Mouse (Mus musculus) embryonic fibroblast, embryonic 13.5 days (primary cell): ENCODE data around the gene Tcte1.

Experiments
- CTCF ChIP-seq: IDR thresholded peaks from 2 replicates; pipeline ENCODE4 v1.5.1; 2011; ENCODE audit warnings: mild to moderate bottlenecking, control low read depth, low read length, moderate library complexity, borderline replicate concordance; ENCODE audit not compliant: insufficient read depth
- POLR2A ChIP-seq: IDR thresholded peaks from 2 replicates; pipeline ENCODE4 v1.6.1; 2011; ENCODE audit warnings: low read depth, mild to moderate bottlenecking, control low read depth, low read length, moderate library complexity

- TF ChIP-seq POLR2A (no peak), CTCF (no peak)
These were observed 41.9 kb downstream of the Tcte1 start for GRCm38 (mm10) chr17:45565103-45565502.
